Comparison of ENCODE assay signal across 29 mouse cellular contexts in the genomic region with DNA sequence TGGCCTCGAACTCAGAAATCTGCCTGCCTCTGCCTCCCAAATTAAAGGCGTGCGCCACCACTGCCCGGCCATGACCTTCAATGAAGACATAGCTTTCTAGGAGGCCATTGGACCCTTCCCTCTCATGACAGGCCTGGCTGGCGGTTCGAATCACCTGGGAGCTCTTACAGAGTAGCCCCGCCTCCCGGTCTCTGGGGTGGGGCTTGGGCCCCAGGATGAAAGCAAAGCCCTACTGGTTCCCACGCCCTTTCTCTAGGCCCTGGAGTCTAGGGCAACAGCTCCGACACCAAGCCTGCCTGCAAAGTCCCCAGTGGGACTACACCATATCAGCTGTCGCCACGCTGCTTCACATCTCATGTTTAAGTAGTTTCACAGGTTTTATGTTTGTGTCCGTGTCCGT. TPM values are rescaled to one million over a fixed set of nuclear protein-coding genes. Genes with fewer than 3 reads are reported as not detected.
"Had no signal": no experiment of that assay in that cellular context is flagged by ENCODE, and none has a peak within 500 bp of the region (broad histone marks: within the 10 kb centered on the region; RNA-seq: fewer than 3 reads in every experiment).

No protein-coding gene starts in this region.

- H3K4me3 ChIP-seq: layer of hippocampus, adult 2 months; left cerebral cortex, adult 2 months; liver, embryonic 13.5 days; midbrain, embryonic 12.5 days; myocyte; neural tube, embryonic 13.5 days had no signal

- H3K36me3 ChIP-seq: liver, embryonic 13.5 days; midbrain, embryonic 12.5 days; neural tube, embryonic 13.5 days had no signal

- H3K27ac ChIP-seq: kidney, postnatal 0 days; layer of hippocampus, adult 2 months; left cerebral cortex, adult 2 months; liver, embryonic 13.5 days; midbrain, embryonic 12.5 days; neural tube, embryonic 13.5 days; stomach, postnatal 0 days had no signal

- DNase-seq: kidney, adult 2 months; kidney, postnatal 25 days; layer of hippocampus, adult 9-11 months; layer of hippocampus, postnatal 36 days; lung, adult 2 months; lung, postnatal 14 days; lung, postnatal 4 days; retina, postnatal 1 day; thymus, adult 18-20 months; thymus, postnatal 36 days had no signal

RNA-seq across cellular contexts. Expression of a gene that starts 17.4 kb away (rescaled TPM):
- total RNA-seq: layer of hippocampus, adult 2 months; layer of hippocampus, postnatal 36 days; left cerebral cortex, adult 2 months; left cerebral cortex, postnatal 10 days; left cerebral cortex, postnatal 36 days; liver, adult 2 months; megakaryocyte progenitor cell, adult 5-6 weeks; megakaryocyte-erythroid progenitor cell, adult 5-6 weeks; monocyte, adult 5-6 weeks; neutrophil, adult 5-6 weeks had no signal
- polyA plus RNA-seq: kidney, embryonic 14.5 days; limb, embryonic 11.5 days; liver, embryonic 13.5 days; liver, embryonic 16.5 days; midbrain, embryonic 12.5 days; myocyte; neural tube, embryonic 13.5 days; urinary bladder, adult 2 months had no signal

RNA-seq across cellular contexts. Expression of a gene that starts 49.5 kb away (rescaled TPM):
- total RNA-seq: megakaryocyte-erythroid progenitor cell, adult 5-6 weeks; monocyte, adult 5-6 weeks; neutrophil, adult 5-6 weeks had no signal
- polyA plus RNA-seq: liver, embryonic 13.5 days had no signal

RNA-seq across cellular contexts. Expression of a gene that starts 49.8 kb away (rescaled TPM):
- total RNA-seq: monocyte, adult 5-6 weeks; neutrophil, adult 5-6 weeks had no signal
- polyA plus RNA-seq: liver, embryonic 16.5 days; stomach, postnatal 0 days had no signal
